Mouse (Mus musculus): ENCODE results near the gene Zpbp2.

Gene Zpbp2

GRCm38 (mm10) chr11:98550975-98551828 is at the start of gene Zpbp2:
Gene Zpbp2, plus strand, starts transcription at chr11:98551097.
- peak; percentile 93 to 94 for DNase-seq (ENCODE audit: low spot score in 2 of 2)

- no peak for DNase-seq (ENCODE audit: low spot score in 2 of 2)
Observed at GRCm38 (mm10) chr11:98504926-98505325, 46.0 kb upstream of the Zpbp2 start.

GRCm38 (mm10) chr11:98509434-98509833 is 41.5 kb upstream of the Zpbp2 start:
- peak; percentile 77 to 78 for DNase-seq (ENCODE audit: low spot score in 2 of 2)

GRCm38 (mm10) chr11:98510125-98510524 is 40.8 kb upstream of the Zpbp2 start:
- no peak for DNase-seq (ENCODE audit: low spot score in 2 of 2)

GRCm38 (mm10) chr11:98512881-98513280 is 38.0 kb upstream of the Zpbp2 start:
- no peak for DNase-seq (ENCODE audit: low spot score in 2 of 2)

GRCm38 (mm10) chr11:98513356-98513936 is 37.5 kb upstream of the Zpbp2 start:
- DNase-seq (ENCODE audit: low spot score in 2 of 2), result no peak

- DNase-seq (ENCODE audit: low spot score in 2 of 2), result no peak
Observed at GRCm38 (mm10) chr11:98520468-98520867, 30.4 kb upstream of the Zpbp2 start.

- no peak for DNase-seq (ENCODE audit: low spot score in 2 of 2)
Observed at GRCm38 (mm10) chr11:98525140-98525539, 25.8 kb upstream of the Zpbp2 start.

GRCm38 (mm10) chr11:98526824-98527461 is 24.0 kb upstream of the Zpbp2 start:
- DNase-seq (ENCODE audit: low spot score in 2 of 2), result no peak

- DNase-seq (ENCODE audit: low spot score in 2 of 2), result no peak
Observed at GRCm38 (mm10) chr11:98537480-98538034, 13.3 kb upstream of the Zpbp2 start.

- DNase-seq (ENCODE audit: low spot score in 2 of 2), result no peak
Observed at GRCm38 (mm10) chr11:98540319-98540718, 10.6 kb upstream of the Zpbp2 start.

- no peak for DNase-seq (ENCODE audit: low spot score in 2 of 2)
Observed at GRCm38 (mm10) chr11:98542553-98542952, 8.3 kb upstream of the Zpbp2 start.

GRCm38 (mm10) chr11:98543414-98543813 is 7.5 kb upstream of the Zpbp2 start:
- DNase-seq (ENCODE audit: low spot score in 2 of 2), result no peak

GRCm38 (mm10) chr11:98544890-98545677 is 5.8 kb upstream of the Zpbp2 start:
- DNase-seq (ENCODE audit: low spot score in 2 of 2), result no peak

- DNase-seq (ENCODE audit: low spot score in 2 of 2), result peak in 1 of 2 experiments; percentile 32
Observed at GRCm38 (mm10) chr11:98545711-98546231, 5.1 kb upstream of the Zpbp2 start, which contains the start of gene Ikzf3. Gene Ikzf3, minus strand, starts transcription at chr11:98546031.

- no peak for DNase-seq (ENCODE audit: low spot score in 2 of 2)
Observed at GRCm38 (mm10) chr11:98546529-98547307, 4.2 kb upstream of the Zpbp2 start.

- DNase-seq (ENCODE audit: low spot score in 2 of 2), result no peak
Observed at GRCm38 (mm10) chr11:98547308-98547693, 3.6 kb upstream of the Zpbp2 start.

GRCm38 (mm10) chr11:98549363-98549762 is 1.5 kb upstream of the Zpbp2 start:
- DNase-seq (ENCODE audit: low spot score in 2 of 2), result no peak

GRCm38 (mm10) chr11:98550311-98550974 is 454 bp upstream of the Zpbp2 start:
- no peak for DNase-seq (ENCODE audit: low spot score in 2 of 2)

GRCm38 (mm10) chr11:98553966-98554365 is 3.1 kb downstream of the Zpbp2 start:
- no peak for DNase-seq (ENCODE audit: low spot score in 2 of 2)

Measured in right cerebral cortex, postnatal 10 days (tissue).